Mouse (Mus musculus) cerebellum, adult 2 months (tissue): ENCODE measurements around the gene Atp1a3. TPM values are rescaled to one million over a fixed set of nuclear protein-coding genes. Genes with fewer than 3 reads are reported as not detected.
A peak's percentile ranks its signal among the peaks of the same experiment; 100 is the strongest.
"Not testable (repeated sequence)": the region's sequence is repeated elsewhere in the genome, so short reads cannot be mapped to it uniquely, and the experiment has no call there.

ENCODE experiments used
- DNase-seq, 2 experiments: peaks; one replicate each; pipeline ENCODE4 v3.0.0; 2021
- H3K27ac ChIP-seq: fragments of 200-500 bp; 2 replicates; pipeline ENCODE4 v1.5.1; 2012; ENCODE audit warnings: low read length, control low read depth, inconsistent platforms; ENCODE audit not compliant: insufficient read depth
- H3K27me3 ChIP-seq: fragments of 200-500 bp; 2 replicates; pipeline ENCODE4 v1.6.1; 2012; ENCODE audit warnings: inconsistent platforms, mild to moderate bottlenecking, low read length, moderate library complexity; ENCODE audit not compliant: control insufficient read depth, insufficient read depth
- H3K4me1 ChIP-seq: fragments of 200-500 bp; 2 replicates; pipeline ENCODE4 v1.6.1; 2011; ENCODE audit warnings: low read length; ENCODE audit not compliant: control insufficient read depth, insufficient read depth
- H3K4me3 ChIP-seq: fragments of 200-500 bp; replicated peaks from 2 replicates; pipeline ENCODE3; 2011; ENCODE audit warnings: mild to moderate bottlenecking, low read depth, low read length, control low read depth; ENCODE audit not compliant: insufficient read depth
- CTCF ChIP-seq: fragments of 200-500 bp; IDR thresholded peaks from 2 replicates; pipeline ENCODE4 v1.5.1; 2011; ENCODE audit warnings: low read depth, mild to moderate bottlenecking, control low read depth, low read length, moderate library complexity, borderline replicate concordance; ENCODE audit not compliant: insufficient read depth
- POLR2A ChIP-seq: fragments of 200-500 bp; IDR thresholded peaks from 2 replicates; pipeline ENCODE4 v1.6.1; 2011; ENCODE audit warnings: low read length, control low read depth, borderline replicate concordance; ENCODE audit not compliant: insufficient read depth
- WGBS: fragments of 180-500 bp; shearing (Covaris S2); methylation state at CpG from one replicate; pipeline ENCODE4 v1.1.7; 2018; 5-methylcytosine and 5-hydroxymethylcytosine counted together
- polyA plus RNA-seq: library from polyadenylated mRNA; depleted of rRNA; stranded (reverse); fragments of >200 nt; gene quantifications from 2 replicates; pipeline ENCODE4 v1.2.3, GENCODE M21; 2012; rRNA removed

Gene Atp1a3
- 1,466 and 1,473 TPM in 2 replicates for polyA plus RNA-seq

GRCm38 (mm10) chr7:25005421-25006065 lies at the start of gene Atp1a3:
TSS of gene Atp1a3 (minus strand) at chr7:25005958.
- WGBS, result under 1% methylated on average over 54 of the region's 54 CpGs
- H3K27ac ChIP-seq, result peak within 1 kb of the TSS; percentile 84
- H3K27me3 ChIP-seq, result no peaks in the 10 kb centered on the region
- DNase-seq, result peak; percentile 89 to 95
- H3K4me1 ChIP-seq, result peaks cover 28% of the 10 kb centered on the region
- H3K4me3 ChIP-seq, result peak within 1 kb of the TSS; percentile 78
- TF ChIP-seq CTCF (no peak), POLR2A (peak; percentile 88)

GRCm38 (mm10) chr7:25052587-25052986 lies 46.8 kb upstream of the Atp1a3 start:
- peaks cover 19% of the 10 kb centered on the region for H3K4me1 ChIP-seq
- no peak overlapping the region for H3K27ac ChIP-seq
- H3K4me3 ChIP-seq, result no peak overlapping the region
- WGBS, result 96% methylated on average over 3 of the region's 3 CpGs
- TF ChIP-seq CTCF (no peak), POLR2A (no peak)
- DNase-seq, result no peak
- no peaks in the 10 kb centered on the region for H3K27me3 ChIP-seq

GRCm38 (mm10) chr7:25049295-25049930 lies 43.7 kb upstream of the Atp1a3 start:
- TF ChIP-seq CTCF (no peak), POLR2A (no peak)
- no peak overlapping the region for H3K27ac ChIP-seq
- no peak for DNase-seq
- WGBS, result 62% methylated on average over 16 of the region's 16 CpGs
- peaks cover 8% of the 10 kb centered on the region; the same call in 1 of the 2 replicates for H3K4me1 ChIP-seq
- no peaks in the 10 kb centered on the region for H3K27me3 ChIP-seq
- H3K4me3 ChIP-seq, result no peak overlapping the region

GRCm38 (mm10) chr7:25047363-25047762 lies 41.6 kb upstream of the Atp1a3 start:
- peak in 1 of 2 experiments; percentile 67 for DNase-seq
- TF ChIP-seq POLR2A (no peak), CTCF (no peak)

DNA sequence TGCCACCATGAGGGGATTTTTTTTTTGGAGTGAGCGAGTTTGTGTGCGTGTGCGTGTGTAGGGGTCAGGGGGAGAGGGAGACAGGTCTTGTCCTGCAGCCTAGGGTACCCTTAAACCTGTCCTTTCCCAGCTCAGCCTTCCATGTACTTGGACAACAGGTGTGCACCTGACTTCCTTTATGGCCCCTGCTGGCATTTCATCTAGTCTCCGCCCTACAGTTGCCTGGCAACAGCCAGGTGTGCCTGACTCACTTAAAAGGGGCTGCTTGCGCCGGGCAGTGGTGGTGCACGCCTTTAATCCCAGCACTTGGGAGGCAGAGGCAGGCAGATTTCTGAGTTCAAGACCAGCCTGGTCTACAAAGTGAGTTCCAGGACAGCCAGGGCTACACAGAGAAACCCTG lies 38.8 kb upstream of the Atp1a3 start:
- H3K4me3 ChIP-seq, H3K27me3 ChIP-seq, DNase-seq, H3K4me1 ChIP-seq, H3K27ac ChIP-seq: not testable (repeated sequence)
- 93% methylated on average over 7 of the region's 7 CpGs for WGBS

More at GRCm38 (mm10) chr7:25047363-25047762, 41.6 kb upstream of the Atp1a3 start:
- no peak overlapping the region for H3K4me3 ChIP-seq
- WGBS, result 26% methylated on average over 8 of the region's 8 CpGs
- H3K4me1 ChIP-seq, result peaks cover 8% of the 10 kb centered on the region; the same call in 1 of the 2 replicates
- H3K27ac ChIP-seq, result no peak overlapping the region
- H3K27me3 ChIP-seq, result no peaks in the 10 kb centered on the region

- Histone ChIP-seq H3K27ac (no peak overlapping the region), H3K4me1 (no peaks in the 10 kb centered on the region), H3K4me3 (no peak overlapping the region), H3K27me3 (no peaks in the 10 kb centered on the region)
- TF ChIP-seq CTCF (no peak), POLR2A (no peak)
- 87% methylated on average over 12 of the region's 12 CpGs for WGBS
- DNase-seq, result no peak
These were observed 36.2 kb upstream of the Atp1a3 start for GRCm38 (mm10) chr7:25041921-25042320.

DNA sequence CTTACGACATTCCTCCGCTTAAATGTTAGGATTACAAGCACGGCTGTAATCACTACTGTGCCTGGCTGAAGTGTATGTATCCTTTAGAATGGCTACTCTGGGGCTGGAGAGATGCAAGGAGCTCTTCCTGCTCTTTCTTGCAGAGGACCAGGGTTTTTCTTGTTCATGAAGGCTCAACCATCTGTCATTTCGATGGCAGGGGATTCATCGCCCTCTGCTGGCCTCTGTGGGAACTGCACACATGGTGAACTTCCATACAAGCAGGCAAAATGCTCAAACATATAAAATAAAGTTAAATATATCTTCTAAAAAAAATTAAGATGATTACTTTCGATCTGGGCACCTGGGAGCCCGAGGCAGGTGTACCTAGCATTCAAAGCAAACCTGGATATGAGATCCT lies 30.2 kb upstream of the Atp1a3 start:
- peak; percentile 79 to 88 for DNase-seq
- Histone ChIP-seq H3K27ac (peak overlapping the region; percentile 87; the same call in 1 of the 2 replicates), H3K4me1 (peaks cover 11% of the 10 kb centered on the region), H3K27me3 (no peaks in the 10 kb centered on the region), H3K4me3 (no peak overlapping the region)
- peak; percentile 90 for TF ChIP-seq CTCF
- TF ChIP-seq POLR2A, result no peak
- WGBS, result 44% methylated on average over 7 of the region's 7 CpGs

DNA sequence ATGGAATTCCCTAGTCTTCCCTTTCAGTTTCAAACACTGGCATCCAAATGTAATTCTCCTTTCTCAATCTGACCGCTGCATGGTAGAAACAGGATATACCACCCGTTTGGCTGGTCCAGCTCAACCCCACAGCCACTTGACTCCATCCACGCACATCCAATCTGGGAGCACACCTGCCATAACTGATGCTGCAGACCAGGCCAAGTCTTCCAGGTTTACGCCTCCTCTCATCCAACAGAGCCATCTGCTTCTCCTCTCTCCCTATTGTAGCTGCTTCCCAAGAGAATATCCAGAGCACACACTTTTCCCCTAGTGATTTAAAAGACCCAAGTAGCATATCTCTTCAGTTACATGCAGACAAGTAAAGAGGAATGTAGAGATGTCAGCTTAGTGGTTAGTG lies 29.0 kb upstream of the Atp1a3 start:
- Histone ChIP-seq H3K27ac (no peak overlapping the region), H3K27me3 (no peaks in the 10 kb centered on the region), H3K4me1 (peaks cover 18% of the 10 kb centered on the region), H3K4me3 (no peak overlapping the region)
- no peak for DNase-seq
- 34% methylated on average over 4 of the region's 4 CpGs for WGBS
- TF ChIP-seq POLR2A (no peak), CTCF (no peak)
